Mouse (Mus musculus) liver, embryonic 11.5 days (tissue): Measurements from ENCODE around the gene Usp54. TPM values are rescaled to one million over a fixed set of nuclear protein-coding genes. Genes with fewer than 3 reads are reported as not detected.

Experiments
- ATAC-seq: fragments of 200-750 bp; cut with Nextera tagmentation; replicated peaks from 2 replicates; pipeline ENCODE4 v1.8.0; 2017; ENCODE audit warnings: moderate number of reproducible peaks, mild to moderate bottlenecking, moderate TSS enrichment, moderate library complexity; ENCODE audit not compliant: low FRiP score
- DNase-seq: peaks from one replicate; pipeline ENCODE4 v3.0.0-alpha.2; 2017; ENCODE audit warnings: low spot score
- H3K27ac ChIP-seq: fragments of 300-500 bp; sonication (generic); 2 replicates; pipeline ENCODE4 v1.5.1; 2014; ENCODE audit warnings: mild to moderate bottlenecking, low read depth, low read length, control low read depth
- H3K27me3 ChIP-seq: fragments of 300-500 bp; sonication (generic); replicated peaks from 2 replicates; pipeline ENCODE4 v1.6.1; 2014; ENCODE audit warnings: low read length, mixed read lengths; ENCODE audit not compliant: control insufficient read depth, insufficient read depth
- H3K36me3 ChIP-seq: fragments of 300-500 bp; sonication (generic); 2 replicates; pipeline ENCODE4 v1.6.1; 2014; ENCODE audit warnings: mild to moderate bottlenecking, low read length, moderate library complexity, mixed read lengths; ENCODE audit not compliant: control insufficient read depth, insufficient read depth
- H3K4me1 ChIP-seq: fragments of 300-500 bp; sonication (generic); replicated peaks from 2 replicates; pipeline ENCODE4 v1.6.1; 2014; ENCODE audit warnings: low read length, mixed read lengths; ENCODE audit not compliant: control insufficient read depth, insufficient read depth
- H3K4me2 ChIP-seq: fragments of 300-500 bp; sonication (generic); 2 replicates; pipeline ENCODE4 v1.6.1; 2014; ENCODE audit warnings: mild to moderate bottlenecking, control low read depth, moderate library complexity
- H3K4me3 ChIP-seq: fragments of 300-500 bp; sonication (generic); 2 replicates; pipeline ENCODE4 v1.5.1; 2014; ENCODE audit warnings: low read depth, low read length, control low read depth
- H3K9ac ChIP-seq: fragments of 300-500 bp; sonication (generic); 2 replicates; pipeline ENCODE4 v1.6.1; 2014; ENCODE audit warnings: low read depth, low read length, control low read depth
- H3K9me3 ChIP-seq: fragments of 300-500 bp; sonication (generic); 2 replicates; pipeline ENCODE4 v1.6.1; 2016; ENCODE audit warnings: low read length, inconsistent platforms, mixed read lengths; ENCODE audit not compliant: control insufficient read depth
- WGBS: fragments of 180-500 bp; shearing (Covaris S2); extraction: QIAGEN DNeasy Blood & Tissue Kit; methylation state at CpG from one replicate; pipeline ENCODE4 v1.1.7; 2014; 5-methylcytosine and 5-hydroxymethylcytosine counted together
- polyA plus RNA-seq: library from polyadenylated mRNA; unstranded; fragments of >200 nt; fragmentation: Nextera tagmentation; extraction: Ambion mirVana; gene quantifications from 2 replicates; pipeline ENCODE4 v1.2.1, GENCODE M21; 2014

Usp54 gene
- polyA plus RNA-seq, 1 experiment from 2014 or later = 6.0 TPM

DNA sequence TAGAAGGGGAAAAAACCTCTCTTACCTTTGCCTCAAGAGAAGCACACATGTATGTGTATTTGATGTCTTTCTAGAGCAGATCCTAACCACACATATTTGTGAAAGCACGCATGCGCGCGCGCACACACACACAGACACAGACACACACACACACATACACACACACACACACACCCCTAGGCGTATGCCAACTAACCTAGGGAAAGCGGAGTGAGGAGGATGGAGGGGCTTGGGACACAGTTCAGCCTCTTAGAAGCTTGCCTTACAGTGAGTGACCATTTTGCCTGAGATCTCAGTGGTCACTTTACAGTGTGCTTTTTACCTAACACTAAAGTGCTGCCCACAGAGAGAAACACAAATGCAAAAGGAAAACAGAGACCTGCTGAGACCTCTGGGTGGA, 18.8 kb upstream of the Usp54 start:
- peaks cover 31% of the 10 kb centered on the region for H3K27me3 ChIP-seq
- no peak overlapping the region for H3K27ac ChIP-seq
- no peak overlapping the region for H3K4me3 ChIP-seq
- DNase-seq = no peak
- H3K9me3 ChIP-seq = no peaks in the 10 kb centered on the region
- no peak overlapping the region for H3K9ac ChIP-seq
- H3K4me1 ChIP-seq = peaks cover 10% of the 10 kb centered on the region
- no peak overlapping the region for H3K4me2 ChIP-seq
- no peak for ATAC-seq
- 93% methylated on average over 7 of the region's 7 CpGs for WGBS
- H3K36me3 ChIP-seq = no peaks in the 10 kb centered on the region

GRCm38 (mm10) chr14:20658902-20659301, 18.0 kb upstream of the Usp54 start:
- DNase-seq (no peak), ATAC-seq (no peak)
- peaks cover 10% of the 10 kb centered on the region for H3K4me1 ChIP-seq
- no peaks in the 10 kb centered on the region for H3K9me3 ChIP-seq
- no peak overlapping the region for H3K27ac ChIP-seq
- WGBS = 81% methylated on average over 6 of the region's 6 CpGs
- peaks cover 26% of the 10 kb centered on the region for H3K27me3 ChIP-seq
- no peak overlapping the region for H3K4me2 ChIP-seq
- H3K36me3 ChIP-seq = no peaks in the 10 kb centered on the region
- H3K9ac ChIP-seq = no peak overlapping the region
- no peak overlapping the region for H3K4me3 ChIP-seq

GRCm38 (mm10) chr14:20658326-20658725, 17.5 kb upstream of the Usp54 start:
- Histone ChIP-seq H3K9me3 (no peaks in the 10 kb centered on the region), H3K4me2 (no peak overlapping the region), H3K9ac (no peak overlapping the region), H3K27ac (no peak overlapping the region), H3K36me3 (no peaks in the 10 kb centered on the region), H3K4me1 (peaks cover 10% of the 10 kb centered on the region), H3K4me3 (no peak overlapping the region), H3K27me3 (peaks cover 23% of the 10 kb centered on the region)
- DNase-seq = no peak
- ATAC-seq = no peak

DNA sequence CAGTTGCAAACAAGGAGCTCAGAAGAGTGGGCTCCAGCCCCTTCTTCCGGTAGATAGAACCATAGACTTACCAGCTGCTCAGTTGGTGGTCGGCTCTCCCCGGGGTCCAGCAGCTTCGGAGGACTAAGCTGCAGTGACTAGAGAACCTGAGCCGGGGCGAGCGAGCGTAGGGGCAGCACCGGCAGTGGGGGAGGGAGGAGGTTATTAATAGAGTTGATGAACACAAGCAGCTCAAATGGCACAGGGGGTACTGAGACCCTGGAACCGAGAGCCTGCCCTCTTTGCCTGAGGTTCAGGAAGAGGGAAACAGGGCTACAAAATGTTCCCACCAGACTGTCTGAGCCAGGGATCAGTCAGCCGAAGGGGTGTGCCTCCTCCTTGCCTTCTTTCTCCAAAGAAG, 15.5 kb upstream of the Usp54 start, which contains the start of gene Myoz1:
Myoz1 (minus strand) TSS at position 180 of the 400 bp plus-strand sequence.
- Histone ChIP-seq H3K9me3 (no peaks in the 10 kb centered on the region), H3K9ac (peak within 1 kb of the TSS; percentile 9; the same call in 1 of the 2 replicates), H3K27ac (no peak within 1 kb of the TSS), H3K4me1 (peaks cover 2% of the 10 kb centered on the region; the same call in 1 of the 2 replicates), H3K36me3 (no peaks in the 10 kb centered on the region), H3K4me2 (no peak within 1 kb of the TSS), H3K4me3 (no peak within 1 kb of the TSS), H3K27me3 (peaks cover 3% of the 10 kb centered on the region)
- WGBS = 56% methylated on average over 11 of the region's 11 CpGs
- DNase-seq (no peak), ATAC-seq (no peak)

- no peak overlapping the region for H3K9ac ChIP-seq
- H3K4me1 ChIP-seq = no peaks in the 10 kb centered on the region
- H3K9me3 ChIP-seq = no peaks in the 10 kb centered on the region
- ATAC-seq (no peak), DNase-seq (no peak)
- H3K4me2 ChIP-seq = no peak overlapping the region
- 73% methylated on average over 9 of the region's 9 CpGs for WGBS
- H3K27ac ChIP-seq = no peak overlapping the region
- H3K4me3 ChIP-seq = no peak overlapping the region
- H3K27me3 ChIP-seq = no peaks in the 10 kb centered on the region
- H3K36me3 ChIP-seq = no peaks in the 10 kb centered on the region
Measured at GRCm38 (mm10) chr14:20655731-20656130, 14.9 kb upstream of the Usp54 start.

GRCm38 (mm10) chr14:20654690-20655421, 14.0 kb upstream of the Usp54 start:
- Histone ChIP-seq H3K4me2 (no peak overlapping the region), H3K36me3 (no peaks in the 10 kb centered on the region), H3K27ac (no peak overlapping the region), H3K4me3 (no peak overlapping the region), H3K4me1 (no peaks in the 10 kb centered on the region), H3K9ac (no peak overlapping the region), H3K27me3 (no peaks in the 10 kb centered on the region), H3K9me3 (no peaks in the 10 kb centered on the region)
- ATAC-seq (no peak), DNase-seq (no peak)
- 65% methylated on average over 9 of the region's 9 CpGs for WGBS

DNA sequence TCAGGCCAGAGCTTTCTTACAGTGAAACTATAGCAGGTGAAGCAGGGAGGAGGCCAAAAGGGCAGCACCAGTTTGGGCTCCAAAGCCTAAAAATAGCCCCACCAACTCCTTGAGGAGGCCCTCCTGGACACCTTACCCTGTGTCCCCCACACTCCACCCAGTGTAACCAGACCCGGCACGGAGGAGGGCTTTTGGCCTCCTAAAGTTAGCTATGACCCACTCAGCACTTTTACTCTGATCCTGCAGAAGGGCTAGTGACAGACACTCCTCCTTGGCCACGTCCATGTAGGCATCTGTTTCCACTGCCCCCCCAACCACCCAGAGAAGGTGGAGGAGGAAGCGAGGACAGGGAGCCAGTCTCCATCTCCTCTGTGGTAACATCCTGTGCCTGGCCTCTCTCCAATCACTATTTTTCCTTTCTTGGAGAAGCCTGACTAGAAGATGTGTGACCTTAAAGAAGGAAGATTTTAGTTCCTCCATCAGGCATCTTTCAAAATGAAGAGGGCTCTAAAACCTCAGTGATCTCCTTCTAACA, 10.9 kb upstream of the Usp54 start:
- Histone ChIP-seq H3K4me1 (no peaks in the 10 kb centered on the region), H3K4me3 (no peak overlapping the region), H3K36me3 (no peaks in the 10 kb centered on the region), H3K4me2 (no peak overlapping the region), H3K9ac (no peak overlapping the region), H3K27me3 (no peaks in the 10 kb centered on the region), H3K27ac (no peak overlapping the region), H3K9me3 (no peaks in the 10 kb centered on the region)
- DNase-seq (no peak), ATAC-seq (no peak)
- 61% methylated on average over 4 of the region's 4 CpGs for WGBS

- Histone ChIP-seq H3K4me2 (no peak overlapping the region), H3K27me3 (no peaks in the 10 kb centered on the region), H3K36me3 (no peaks in the 10 kb centered on the region), H3K9me3 (no peaks in the 10 kb centered on the region), H3K4me3 (no peak overlapping the region), H3K27ac (no peak overlapping the region), H3K4me1 (no peaks in the 10 kb centered on the region), H3K9ac (no peak overlapping the region)
- DNase-seq (no peak), ATAC-seq (no peak)
- WGBS = 70% methylated on average over 2 of the region's 2 CpGs
Measured at GRCm38 (mm10) chr14:20651000-20651399, 10.1 kb upstream of the Usp54 start.

DNA sequence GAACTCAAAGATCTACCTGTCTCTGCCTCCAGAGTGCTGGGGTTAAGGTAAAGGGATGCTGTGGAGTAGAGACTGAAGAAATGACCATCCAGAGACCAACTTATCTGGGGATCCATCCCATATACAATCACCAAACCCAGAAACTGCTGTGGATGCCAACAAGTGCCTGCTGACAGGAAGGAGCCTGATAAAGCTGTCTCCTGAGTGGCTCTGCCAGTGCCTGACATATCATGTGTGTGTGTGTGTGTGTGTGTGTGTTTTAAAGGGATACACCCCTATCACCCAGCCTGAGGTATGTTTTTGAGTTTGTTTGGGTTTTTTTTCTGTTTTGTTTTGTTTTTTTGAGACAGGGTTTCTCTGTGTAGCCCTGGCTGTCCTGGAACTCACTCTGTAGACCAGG, 5.5 kb upstream of the Usp54 start:
- H3K4me1 ChIP-seq = 0 out of 2 replicates have a peak, but pooled peaks cover 4% of the 10 kb centered on the region
- H3K9me3 ChIP-seq = no peaks in the 10 kb centered on the region
- DNase-seq (no peak), ATAC-seq (0 out of 2 replicates have a peak, but pooled peaks have one; percentile 44)
- no peak overlapping the region for H3K9ac ChIP-seq
- H3K4me2 ChIP-seq = no peak overlapping the region
- no peaks in the 10 kb centered on the region for H3K27me3 ChIP-seq
- no peak overlapping the region for H3K27ac ChIP-seq
- H3K36me3 ChIP-seq = no peaks in the 10 kb centered on the region
- no peak overlapping the region for H3K4me3 ChIP-seq
